Mouse (Mus musculus): ENCODE measurements around the gene Chrna5. TPM values are rescaled to one million over a fixed set of nuclear protein-coding genes. Genes with fewer than 3 reads are reported as not detected.

The Chrna5 gene
- total RNA-seq, 2 experiments from 2014 or later, result 0.99 to 2.5 TPM

GRCm38 (mm10) chr9:55023326-55023725, 42.6 kb downstream of the Chrna5 start:
- DNase-seq, result no peak

DNA sequence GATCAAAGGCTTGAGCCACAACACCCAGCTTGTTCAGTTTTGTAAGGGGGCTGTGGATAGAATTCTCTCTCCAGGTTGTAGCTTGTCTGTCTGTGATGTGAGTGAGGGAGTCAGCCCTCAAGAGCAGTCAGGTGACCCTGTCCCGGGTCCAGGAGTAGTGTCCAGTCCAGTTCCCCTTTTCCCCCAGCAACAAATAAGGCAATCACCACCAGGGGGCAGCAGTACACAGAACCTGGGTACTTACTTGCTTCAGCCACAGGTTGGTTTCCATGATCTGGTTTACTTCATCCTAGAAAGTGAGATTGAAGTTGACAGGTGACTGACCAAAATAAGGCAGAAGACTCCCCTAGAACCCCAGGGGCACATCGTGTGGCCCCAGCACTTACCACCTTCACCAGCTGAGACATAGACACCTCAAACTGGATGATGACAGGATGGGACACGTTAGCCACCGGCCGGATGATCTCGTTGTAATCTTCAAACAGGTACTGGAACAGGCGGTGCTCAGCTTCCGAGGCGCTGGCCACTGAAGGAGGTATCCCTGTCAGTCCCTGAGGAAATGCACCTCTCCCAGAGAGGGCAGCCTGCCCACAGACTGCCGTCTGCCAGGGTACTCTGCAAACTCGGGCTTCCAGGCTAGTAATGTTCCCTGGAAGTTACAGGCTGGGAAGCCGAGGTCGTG, 43.4 kb downstream of the Chrna5 start:
- peak; percentile 91 for DNase-seq

GRCm38 (mm10) chr9:55025534-55026274, 45.0 kb downstream of the Chrna5 start:
- DNase-seq, result no peak

- peak; percentile 35 for DNase-seq
Measured at GRCm38 (mm10) chr9:55026275-55026663, 45.6 kb downstream of the Chrna5 start, which contains the start of gene Chrna3. Gene Chrna3, minus strand, starts transcription at chr9:55026562.

DNA sequence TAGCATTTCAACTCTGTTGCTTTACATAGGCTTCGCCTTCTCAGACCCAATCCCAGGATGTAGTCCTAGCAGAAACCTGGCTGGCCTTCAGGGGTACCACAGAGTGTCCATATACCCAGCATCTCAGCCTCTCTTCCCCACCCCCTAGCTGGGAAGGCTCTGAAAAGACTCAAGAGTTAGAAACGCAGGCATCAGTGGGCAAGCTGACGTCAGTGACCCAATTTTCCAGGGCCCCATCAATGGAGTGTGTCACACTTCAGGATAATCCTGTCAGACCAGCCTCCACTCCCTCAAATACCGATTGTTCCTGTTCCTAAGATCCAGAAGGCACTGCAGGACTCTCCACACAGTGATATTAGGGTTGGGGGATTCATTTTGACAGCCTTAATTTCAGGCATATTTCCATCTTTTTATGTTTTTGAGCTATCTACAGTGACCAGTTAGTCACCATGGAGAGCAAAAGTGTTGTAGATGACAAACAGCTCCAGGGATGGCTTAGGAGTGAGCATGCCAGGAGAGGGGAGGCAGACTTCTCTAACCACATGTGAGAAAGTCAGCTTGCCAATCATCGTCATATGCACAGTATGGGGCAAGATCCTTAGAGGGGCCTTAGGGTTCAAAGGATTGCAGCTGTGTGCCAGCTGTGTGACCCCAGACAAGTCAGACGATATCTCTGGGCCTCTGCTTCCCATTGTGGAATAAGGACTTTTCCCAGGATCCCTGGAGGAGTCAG, 50.9 kb downstream of the Chrna5 start:
- DNase-seq, result no peak

DNA sequence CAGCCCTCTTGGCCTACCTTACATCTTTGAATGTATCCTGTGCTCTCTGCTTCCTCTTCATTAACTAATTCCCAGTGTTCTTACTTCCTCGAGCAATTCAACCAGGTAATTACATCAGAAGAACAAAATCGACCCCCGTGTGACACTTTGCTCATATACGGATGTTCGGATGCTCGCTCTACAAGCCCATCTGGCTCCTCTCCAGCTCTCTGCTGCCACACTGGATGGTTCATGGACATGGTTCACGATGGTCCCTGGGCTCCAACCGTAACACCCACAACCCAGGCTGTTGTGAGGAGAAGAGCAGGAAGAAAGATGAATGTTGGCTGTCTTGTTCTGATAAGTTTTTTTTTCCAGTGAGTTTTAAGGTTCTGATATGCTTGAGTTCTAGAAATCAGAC, 58.3 kb downstream of the Chrna5 start:
- no peak for DNase-seq

- no peak for DNase-seq
Measured at GRCm38 (mm10) chr9:55039983-55040382, 59.3 kb downstream of the Chrna5 start.

GRCm38 (mm10) chr9:55041389-55041788, 60.7 kb downstream of the Chrna5 start:
- DNase-seq, result no peak

DNA sequence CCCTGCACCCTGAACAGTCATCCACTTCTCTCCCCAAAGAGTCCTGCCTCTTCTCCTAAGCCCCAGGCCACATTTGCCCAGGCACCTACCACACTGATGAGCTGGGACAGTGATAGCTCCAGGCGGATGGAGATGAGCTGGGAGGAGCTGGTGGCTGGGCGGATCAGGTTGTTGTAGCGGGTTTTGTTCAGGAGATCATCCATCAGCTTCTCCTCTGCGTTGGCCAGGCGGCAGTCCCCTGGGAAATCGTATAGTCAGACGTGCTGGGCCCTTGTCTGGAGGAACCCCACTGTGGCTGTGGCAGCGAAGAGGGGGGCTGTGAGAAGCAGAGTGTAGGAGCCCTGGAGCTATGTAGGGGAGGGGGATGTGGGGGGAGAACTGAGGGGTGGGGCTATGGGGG, 63.0 kb downstream of the Chrna5 start:
- no peak for DNase-seq

DNA sequence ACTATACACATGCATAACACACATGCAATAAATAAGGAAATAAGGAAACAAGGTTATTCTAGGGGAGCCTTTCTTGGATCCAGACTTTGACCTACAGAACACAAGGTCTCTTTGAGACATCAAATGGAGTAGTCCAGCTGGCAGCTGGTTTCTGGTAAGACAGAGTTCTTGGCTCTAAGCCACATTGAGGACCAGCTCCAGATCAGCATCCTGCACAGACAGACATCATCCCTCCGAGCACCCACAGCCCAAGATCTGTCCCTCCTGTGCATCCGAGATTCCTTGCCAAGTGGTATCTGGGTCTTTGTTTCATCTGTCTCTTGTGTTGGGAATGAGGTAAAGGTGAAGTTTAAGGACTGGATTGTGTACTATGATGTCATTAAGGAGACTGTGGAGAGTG, 64.3 kb downstream of the Chrna5 start:
- DNase-seq, result no peak

DNA sequence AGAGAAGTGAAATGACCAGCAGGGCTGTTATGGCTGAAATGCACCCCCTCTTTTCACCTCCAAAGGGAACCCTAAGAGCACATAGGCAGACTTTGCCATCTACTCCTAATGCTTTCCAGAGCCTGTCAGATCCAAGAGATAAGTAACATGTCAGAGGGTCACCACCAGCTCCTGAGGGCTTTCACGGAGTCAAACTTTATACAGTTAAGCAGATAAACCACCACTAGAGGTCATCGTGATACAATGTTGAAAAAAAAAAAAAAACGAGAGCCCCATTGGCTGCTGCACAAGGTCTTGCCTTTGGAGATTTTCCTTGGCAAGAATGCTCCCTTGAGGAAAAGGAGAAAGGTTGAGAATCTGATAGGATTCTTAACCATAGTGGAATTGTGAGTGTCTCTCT, 66.1 kb downstream of the Chrna5 start:
- no peak for DNase-seq

- peak; percentile 40 for DNase-seq
Measured at GRCm38 (mm10) chr9:55048211-55048880, 67.7 kb downstream of the Chrna5 start, which contains the start of gene Chrnb4. Gene Chrnb4, minus strand, starts transcription at chr9:55048779.

- no peak for DNase-seq
Measured at GRCm38 (mm10) chr9:55055386-55055930, 74.8 kb downstream of the Chrna5 start.

Other genes starting within 250 kb of the Chrna5 start
- 10 to 100 TPM; 74.9 to 78.8 TPM for gene Wdr61, start 246.4 kb upstream of the Chrna5 start, total RNA-seq (2021)
- gene Crabp1, start 216.1 kb upstream of the Chrna5 start, total RNA-seq (2021), result 1 to 10 TPM; 3.9 to 5.9 TPM
- gene Ireb2, start 117.1 kb upstream of the Chrna5 start, total RNA-seq (2021), result 10 to 100 TPM; 49.1 to 52.0 TPM
- 10 to 100 TPM in 1 of 2 experiments, 1 to 10 TPM in 1; 7.6 to 10.8 TPM for gene Hykk, start 63.6 kb upstream of the Chrna5 start, total RNA-seq (2021)
- 100 to 1,000 TPM; 192 to 197 TPM for gene Psma4, start 30.1 kb upstream of the Chrna5 start, total RNA-seq (2021)
- gene AY074887, start 29.9 kb upstream of the Chrna5 start, total RNA-seq (2021), result not detected
- gene Chrna3, start 45.7 kb downstream of the Chrna5 start, total RNA-seq (2021), result 10 to 100 TPM in 1 of 2 experiments, 1 to 10 TPM in 1; 9.4 to 14.5 TPM
- 1 to 10 TPM; 4.8 to 9.5 TPM for gene Chrnb4, start 67.9 kb downstream of the Chrna5 start, total RNA-seq (2021)
- gene Ube2q2, start 168.0 kb downstream of the Chrna5 start, total RNA-seq (2021), result 10 to 100 TPM; 39.2 to 39.6 TPM
- 10 to 100 TPM; 29.6 to 32.2 TPM for gene Fbxo22, start 228.0 kb downstream of the Chrna5 start, total RNA-seq (2021)

All from adrenal gland, postnatal 10 days (tissue).